Mouse (Mus musculus) ES-Bruce4 (cell line): Measurements from ENCODE around the gene Zdhhc8. TPM values are rescaled to one million over a fixed set of nuclear protein-coding genes. Genes with fewer than 3 reads are reported as not detected.

Experiments used
- H3K27ac ChIP-seq: 2 replicates; pipeline ENCODE4 v1.5.1; 2012; ENCODE audit warnings: low read length, inconsistent platforms; ENCODE audit not compliant: insufficient read depth
- H3K27me3 ChIP-seq: 2 replicates; pipeline ENCODE4 v1.6.1; 2012; ENCODE audit warnings: mild to moderate bottlenecking, low read length, inconsistent platforms; ENCODE audit not compliant: control insufficient read depth, poor library complexity, insufficient read depth, severe bottlenecking
- H3K36me3 ChIP-seq: 2 replicates; pipeline ENCODE4 v1.6.1; 2012; ENCODE audit warnings: inconsistent platforms, mild to moderate bottlenecking, low read length, moderate library complexity; ENCODE audit not compliant: control insufficient read depth, poor library complexity, insufficient read depth, severe bottlenecking
- H3K4me1 ChIP-seq: one replicate; pipeline ENCODE4 v1.8.1; 2011; ENCODE audit warnings: low read length; ENCODE audit not compliant: control insufficient read depth, insufficient read depth
- H3K4me3 ChIP-seq: 2 replicates; pipeline ENCODE4 v1.5.1; 2011; ENCODE audit warnings: low read depth, mild to moderate bottlenecking, low read length
- H3K9ac ChIP-seq: 2 replicates; pipeline ENCODE4 v1.6.1; 2012; ENCODE audit warnings: low read depth, mild to moderate bottlenecking, inconsistent platforms; ENCODE audit not compliant: poor library complexity, severe bottlenecking
- H3K9me3 ChIP-seq: replicated peaks from 2 replicates; pipeline ENCODE4 v1.6.1; 2012; ENCODE audit warnings: mild to moderate bottlenecking, low read length, inconsistent platforms; ENCODE audit not compliant: control insufficient read depth, poor library complexity, insufficient read depth, severe bottlenecking
- CTCF ChIP-seq: IDR thresholded peaks from one replicate; pipeline ENCODE4 v1.8.1; 2011; ENCODE audit warnings: low read depth, low read length
- EP300 ChIP-seq: IDR thresholded peaks from 2 replicates; pipeline ENCODE4 v1.6.1; 2011; ENCODE audit warnings: low read depth, low read length; ENCODE audit not compliant: insufficient read depth
- POLR2A ChIP-seq: IDR thresholded peaks from one replicate; pipeline ENCODE4 v1.8.1; 2011; ENCODE audit warnings: low read length; ENCODE audit not compliant: insufficient read depth
- polyA plus RNA-seq: library from polyadenylated mRNA; stranded (reverse); fragments of >200 nt; gene quantifications from 2 replicates; pipeline ENCODE4 v1.2.4, GENCODE M21; 2011; ENCODE audit warnings: low read depth; ENCODE audit not compliant: missing spikeins, insufficient read depth, insufficient read length

Zdhhc8 gene
- polyA plus RNA-seq, 1 experiment: 11.7 TPM

DNA sequence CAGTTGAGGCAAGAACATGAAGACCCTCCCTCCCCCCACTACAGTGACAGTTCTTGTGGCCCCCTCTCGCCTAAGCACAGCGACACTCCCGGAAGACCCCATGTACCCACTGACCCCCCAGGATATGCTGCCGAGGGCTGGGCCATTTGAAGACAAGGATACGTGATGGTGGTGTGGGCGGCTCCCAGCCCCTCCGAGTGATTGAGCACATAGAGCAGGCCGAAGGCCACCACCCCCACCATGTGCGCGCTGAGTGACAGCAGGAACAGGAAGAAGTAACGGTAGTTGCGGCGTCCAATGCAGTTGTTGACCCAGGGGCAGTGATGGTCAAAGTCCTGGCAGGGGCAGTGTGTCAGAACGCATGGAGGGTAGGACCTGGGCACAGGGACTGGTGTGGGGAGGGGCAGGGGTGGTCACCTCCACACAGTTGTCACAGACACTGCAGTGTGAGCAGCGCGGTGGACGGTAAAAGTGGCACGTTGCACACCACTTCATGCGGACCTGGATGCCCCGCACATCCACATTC lies 7.0 kb downstream of the Zdhhc8 start:
- no peak overlapping the region for H3K4me3 ChIP-seq
- H3K27me3 ChIP-seq: no peaks in the 10 kb centered on the region
- no peak overlapping the region for H3K9ac ChIP-seq
- H3K27ac ChIP-seq: no peak overlapping the region
- H3K36me3 ChIP-seq: no peaks in the 10 kb centered on the region
- no peaks in the 10 kb centered on the region for H3K4me1 ChIP-seq
- no peaks in the 10 kb centered on the region for H3K9me3 ChIP-seq
- TF ChIP-seq EP300 (no peak), POLR2A (no peak), CTCF (no peak)

DNA sequence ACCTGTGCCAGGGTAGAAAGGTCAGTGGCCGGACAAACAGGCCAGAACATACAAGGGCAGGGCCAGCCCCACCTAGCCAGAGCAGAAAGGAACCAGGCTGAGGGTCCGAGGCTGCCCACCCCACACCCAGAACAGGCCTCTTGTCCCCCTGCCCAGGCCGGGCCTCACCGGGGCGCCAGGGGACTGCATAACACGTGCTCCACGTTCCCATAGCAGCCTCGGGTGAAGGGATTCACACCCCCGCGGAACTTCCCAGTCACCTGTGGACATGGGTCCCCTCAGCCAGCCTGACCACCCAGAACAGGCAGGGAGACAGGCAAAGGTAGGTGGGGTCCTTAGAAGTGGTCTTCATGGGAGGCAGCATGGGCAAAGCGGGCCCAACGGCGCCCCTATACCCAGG lies 7.7 kb downstream of the Zdhhc8 start:
- H3K9ac ChIP-seq: no peak overlapping the region
- TF ChIP-seq CTCF (no peak), EP300 (no peak), POLR2A (no peak)
- H3K9me3 ChIP-seq: no peaks in the 10 kb centered on the region
- no peak overlapping the region for H3K27ac ChIP-seq
- no peaks in the 10 kb centered on the region for H3K36me3 ChIP-seq
- H3K4me1 ChIP-seq: no peaks in the 10 kb centered on the region
- no peak overlapping the region for H3K4me3 ChIP-seq
- no peaks in the 10 kb centered on the region for H3K27me3 ChIP-seq

DNA sequence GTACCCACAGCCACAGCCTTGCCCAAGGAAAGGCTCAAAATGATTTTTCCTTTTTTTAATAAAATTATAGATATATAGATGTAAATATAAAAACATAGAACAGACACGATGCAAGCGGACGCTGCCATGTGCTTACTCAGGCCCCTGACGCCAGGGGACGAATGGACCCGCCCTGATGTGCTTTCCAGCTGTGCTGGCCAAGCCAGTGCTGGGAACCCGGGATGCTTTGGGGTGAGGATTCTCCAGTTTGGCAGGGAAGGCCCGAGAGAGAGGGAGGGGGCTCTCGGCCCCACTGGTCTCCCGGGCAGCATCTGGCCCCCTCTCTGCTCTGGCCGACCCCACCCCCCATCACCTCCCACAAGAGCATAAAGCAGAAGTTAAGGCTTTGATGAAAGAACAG lies 12.7 kb downstream of the Zdhhc8 start:
- TF ChIP-seq EP300 (no peak), POLR2A (no peak)
- Histone ChIP-seq H3K4me1 (no peaks in the 10 kb centered on the region), H3K27me3 (no peaks in the 10 kb centered on the region), H3K36me3 (no peaks in the 10 kb centered on the region), H3K27ac (no peak overlapping the region), H3K9ac (no peak overlapping the region), H3K4me3 (no peak overlapping the region), H3K9me3 (no peaks in the 10 kb centered on the region)

GRCm38 (mm10) chr16:18221543-18221898 lies 13.4 kb downstream of the Zdhhc8 start:
- H3K36me3 ChIP-seq: no peaks in the 10 kb centered on the region
- no peak overlapping the region for H3K4me3 ChIP-seq
- no peaks in the 10 kb centered on the region for H3K9me3 ChIP-seq
- H3K27me3 ChIP-seq: no peaks in the 10 kb centered on the region
- no peak overlapping the region for H3K9ac ChIP-seq
- no peak overlapping the region for H3K27ac ChIP-seq
- H3K4me1 ChIP-seq: no peaks in the 10 kb centered on the region
- peak; percentile 34 for TF ChIP-seq CTCF
- TF ChIP-seq POLR2A: no peak
- TF ChIP-seq EP300: no peak

GRCm38 (mm10) chr16:18220856-18221542 lies 13.9 kb downstream of the Zdhhc8 start:
- Histone ChIP-seq H3K4me1 (no peaks in the 10 kb centered on the region), H3K27me3 (no peaks in the 10 kb centered on the region), H3K36me3 (no peaks in the 10 kb centered on the region), H3K27ac (no peak overlapping the region), H3K9ac (no peak overlapping the region), H3K9me3 (no peaks in the 10 kb centered on the region), H3K4me3 (no peak overlapping the region)
- TF ChIP-seq EP300 (no peak), CTCF (no peak), POLR2A (no peak)

DNA sequence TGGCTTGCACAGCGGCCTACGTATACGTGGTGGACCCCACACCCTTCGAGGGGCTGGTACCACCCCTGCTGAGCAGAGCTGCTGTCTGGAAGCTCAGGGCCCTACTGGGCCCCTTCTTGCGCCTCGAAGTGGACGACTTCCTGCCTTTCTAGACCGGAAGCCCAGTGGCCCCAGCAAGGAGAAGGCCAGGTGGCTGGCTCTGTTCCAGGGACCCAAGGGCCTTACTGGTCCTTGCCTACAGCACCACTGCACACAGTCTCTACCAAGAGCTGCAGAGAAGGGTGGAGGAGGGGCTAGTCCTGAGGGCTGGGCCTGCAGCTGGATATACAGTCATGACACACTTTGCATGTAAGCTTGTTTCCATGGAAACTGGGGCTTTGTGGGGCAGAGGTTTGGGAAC lies 14.9 kb downstream of the Zdhhc8 start:
- no peaks in the 10 kb centered on the region for H3K27me3 ChIP-seq
- no peaks in the 10 kb centered on the region for H3K36me3 ChIP-seq
- no peak overlapping the region for H3K27ac ChIP-seq
- no peak overlapping the region for H3K4me3 ChIP-seq
- no peak overlapping the region for H3K9ac ChIP-seq
- H3K4me1 ChIP-seq: no peaks in the 10 kb centered on the region
- H3K9me3 ChIP-seq: no peaks in the 10 kb centered on the region
- TF ChIP-seq CTCF (no peak), EP300 (no peak), POLR2A (no peak)
